Mouse (Mus musculus) 3134 (cell line): ENCODE measurements around the gene Gm8890.
"Not testable (repeated sequence)": the region's sequence is repeated elsewhere in the genome, so short reads cannot be mapped to it uniquely, and the experiment has no call there.

ENCODE experiments used
- DNase-seq: peaks from one replicate; pipeline ENCODE4 v3.0.0-alpha.2; 2011; ENCODE audit warnings: low spot score; ENCODE audit not compliant: insufficient read length; ENCODE audit errors: extremely low read depth

Gene Gm8890

DNA sequence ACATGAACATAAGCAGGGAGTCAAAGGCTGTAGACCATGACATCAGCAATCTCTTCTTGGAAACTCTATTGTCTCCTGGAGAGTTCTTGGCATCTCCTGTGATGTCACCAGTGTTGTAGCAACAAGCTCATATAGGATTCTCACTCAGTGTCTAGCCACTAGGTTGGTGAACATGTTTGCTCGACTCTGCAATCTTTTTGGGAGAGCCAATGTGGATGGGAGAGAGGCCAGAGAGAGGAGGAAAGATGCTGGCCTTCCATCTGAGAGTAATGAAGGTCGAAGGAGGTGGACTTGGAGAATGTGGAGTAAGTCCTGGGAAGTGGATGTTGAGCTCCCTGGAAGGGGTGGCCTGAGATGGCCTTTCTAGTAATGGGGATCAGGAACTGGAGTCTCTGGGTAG is at the start of gene Gm8890:
Gm8890 (plus strand) TSS at position 301 of the 400 bp plus-strand sequence.
- not testable (repeated sequence) for DNase-seq

DNA sequence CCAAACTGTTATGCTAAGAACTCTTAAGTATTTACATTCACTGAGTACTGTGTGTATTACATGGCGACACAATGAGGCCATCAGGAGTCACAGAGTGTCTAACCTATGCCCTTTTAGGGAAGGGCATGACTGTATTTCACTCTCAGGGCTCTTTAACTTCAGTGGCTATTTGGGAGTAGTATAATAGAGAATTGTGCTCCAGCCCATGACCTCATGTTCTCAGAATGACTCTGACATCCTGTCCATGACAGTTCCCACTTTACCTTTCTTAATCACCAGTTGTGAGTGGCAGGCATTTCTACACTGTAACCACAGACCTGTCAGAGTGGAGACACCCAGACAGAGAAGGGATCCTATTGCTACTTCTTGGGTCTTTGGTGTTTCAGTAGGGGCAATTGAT is 388 bp downstream of the Gm8890 start:
- not testable (repeated sequence) for DNase-seq
